In the genomic region with DNA sequence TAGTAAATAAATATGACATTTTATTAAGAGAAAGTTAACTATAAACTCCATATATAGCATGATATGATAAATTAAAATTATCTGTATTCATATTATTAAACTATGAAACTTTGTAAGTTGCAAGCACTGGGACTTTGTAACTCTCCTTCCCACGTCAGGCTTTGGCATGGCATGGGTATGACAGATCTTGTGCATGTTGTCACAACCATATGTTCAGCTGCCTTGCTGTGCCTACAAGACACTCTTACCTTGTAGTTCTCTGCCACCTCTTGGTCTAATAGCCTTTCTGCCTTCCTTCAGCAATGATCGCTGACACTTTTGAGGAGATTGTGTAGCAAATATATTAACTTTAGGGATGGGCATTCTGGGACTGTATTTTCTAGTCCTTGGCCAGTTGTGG, we compare ENCODE assay signal across 12 mouse cellular contexts.
"Had no signal": no experiment of that assay in that cellular context is flagged by ENCODE, and none has a peak within 500 bp of the region (broad histone marks: within the 10 kb centered on the region; RNA-seq: fewer than 3 reads in every experiment).

No protein-coding gene starts in this region.

- DNase-seq: retina, postnatal 1 day; right cerebral cortex, adult 18-20 months; right cerebral cortex, postnatal 14 days; right cerebral cortex, postnatal 25 days; right cerebral cortex, postnatal 4 days; spleen, adult 18-20 months; thymus, adult 18-20 months; thymus, adult 2 months; thymus, postnatal 14 days; thymus, postnatal 25 days; thymus, postnatal 36 days; thymus, postnatal 4 days had no signal
